Mouse (Mus musculus): Measurements from ENCODE around the gene Frrs1l. TPM values are rescaled to one million over a fixed set of nuclear protein-coding genes. Genes with fewer than 3 reads are reported as not detected.

Gene Frrs1l
- total RNA-seq (2017): 0.19 TPM in 1 of 2 replicates, not detected in the other

DNA sequence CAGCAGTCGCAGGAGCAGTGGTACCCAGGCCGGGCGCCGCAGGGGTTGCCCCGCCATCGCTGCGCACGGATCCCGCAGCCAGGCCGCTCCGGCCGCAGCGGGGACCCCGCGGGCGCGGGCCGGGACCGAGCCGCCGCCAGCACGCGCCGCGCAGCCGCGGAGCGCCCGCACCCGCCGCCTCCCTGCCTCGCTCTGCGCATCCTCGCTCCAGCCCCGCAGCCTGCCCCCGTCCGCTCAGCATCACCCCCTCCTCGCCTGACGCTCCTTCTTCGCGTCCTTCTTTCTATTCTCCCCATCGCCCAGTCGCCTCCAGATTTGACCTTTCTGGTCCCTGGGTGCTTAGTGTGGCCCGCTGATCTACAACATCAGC, at the start of gene Frrs1l:
Frrs1l (minus strand) TSS at position 177 of the 370 bp plus-strand sequence.
- ATAC-seq (replicated peaks in 1 of 2; ENCODE audit: insufficient read depth in 1 of 2, low FRiP score in 2 of 2, low TSS enrichment in 1 of 2, low read depth in 1 of 2, poor library complexity in 2 of 2, severe bottlenecking in 2 of 2): no peak

- ATAC-seq (replicated peaks in 1 of 2; ENCODE audit: insufficient read depth in 1 of 2, low FRiP score in 2 of 2, low TSS enrichment in 1 of 2, low read depth in 1 of 2, poor library complexity in 2 of 2, severe bottlenecking in 2 of 2): no peak
These were observed 49.2 kb upstream of the Frrs1l start for GRCm38 (mm10) chr4:57039127-57040031.

GRCm38 (mm10) chr4:57037554-57037953, 47.4 kb upstream of the Frrs1l start:
- ATAC-seq (replicated peaks in 1 of 2; ENCODE audit: insufficient read depth in 1 of 2, low FRiP score in 2 of 2, low TSS enrichment in 1 of 2, low read depth in 1 of 2, poor library complexity in 2 of 2, severe bottlenecking in 2 of 2): no peak

DNA sequence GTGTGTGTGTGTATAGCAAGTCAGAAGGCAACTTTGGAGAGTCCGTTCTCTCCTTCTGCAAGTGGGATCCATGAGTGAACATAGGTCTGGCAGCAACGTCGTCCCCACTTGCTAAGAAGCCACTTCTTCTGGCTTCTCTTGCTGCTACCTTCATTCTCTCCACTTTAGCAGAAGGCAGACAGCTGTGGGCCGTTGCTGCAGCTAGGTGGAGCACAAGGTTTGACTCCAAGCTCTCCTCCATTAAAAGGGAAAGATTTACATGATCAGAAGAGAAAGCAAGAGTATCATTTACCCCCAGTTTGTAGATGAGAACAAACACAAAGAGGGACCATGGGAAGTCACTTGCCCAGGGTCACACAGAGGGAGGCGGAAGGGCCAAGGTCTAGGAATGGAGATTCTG, 44.0 kb upstream of the Frrs1l start:
- ATAC-seq (replicated peaks in 1 of 2; ENCODE audit: insufficient read depth in 1 of 2, low FRiP score in 2 of 2, low TSS enrichment in 1 of 2, low read depth in 1 of 2, poor library complexity in 2 of 2, severe bottlenecking in 2 of 2): peak in 1 of 2 experiments; percentile 35; a peak in 1 of 4 replicates

- no peak for ATAC-seq (replicated peaks in 1 of 2; ENCODE audit: insufficient read depth in 1 of 2, low FRiP score in 2 of 2, low TSS enrichment in 1 of 2, low read depth in 1 of 2, poor library complexity in 2 of 2, severe bottlenecking in 2 of 2)
These were observed 41.2 kb upstream of the Frrs1l start for GRCm38 (mm10) chr4:57031440-57031839.

- peak; percentile 43 to 70; a peak in 3 of 4 replicates for ATAC-seq (replicated peaks in 1 of 2; ENCODE audit: insufficient read depth in 1 of 2, low FRiP score in 2 of 2, low TSS enrichment in 1 of 2, low read depth in 1 of 2, poor library complexity in 2 of 2, severe bottlenecking in 2 of 2)
These were observed 37.8 kb upstream of the Frrs1l start for GRCm38 (mm10) chr4:57027954-57028353.

DNA sequence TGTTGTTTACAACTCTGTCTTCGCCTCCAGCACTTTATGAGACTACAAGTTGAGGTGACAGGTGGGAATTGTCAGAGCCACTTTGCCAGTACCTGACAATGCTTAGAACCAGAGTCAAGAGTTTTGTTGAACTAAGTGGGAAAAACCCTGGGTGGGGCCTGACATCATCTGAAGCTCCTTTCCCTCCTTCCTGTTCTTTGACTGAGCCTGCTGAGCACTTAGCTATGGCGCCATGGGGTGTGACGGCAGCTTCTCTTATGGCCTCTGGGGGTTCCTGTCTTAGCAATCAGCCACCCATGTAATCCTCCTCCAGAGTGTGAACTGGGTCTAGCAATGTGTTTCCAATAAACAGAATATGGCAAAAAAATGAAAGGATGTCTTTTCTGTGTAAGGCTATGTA, 33.3 kb upstream of the Frrs1l start:
- ATAC-seq (replicated peaks in 1 of 2; ENCODE audit: insufficient read depth in 1 of 2, low FRiP score in 2 of 2, low TSS enrichment in 1 of 2, low read depth in 1 of 2, poor library complexity in 2 of 2, severe bottlenecking in 2 of 2): no peak

DNA sequence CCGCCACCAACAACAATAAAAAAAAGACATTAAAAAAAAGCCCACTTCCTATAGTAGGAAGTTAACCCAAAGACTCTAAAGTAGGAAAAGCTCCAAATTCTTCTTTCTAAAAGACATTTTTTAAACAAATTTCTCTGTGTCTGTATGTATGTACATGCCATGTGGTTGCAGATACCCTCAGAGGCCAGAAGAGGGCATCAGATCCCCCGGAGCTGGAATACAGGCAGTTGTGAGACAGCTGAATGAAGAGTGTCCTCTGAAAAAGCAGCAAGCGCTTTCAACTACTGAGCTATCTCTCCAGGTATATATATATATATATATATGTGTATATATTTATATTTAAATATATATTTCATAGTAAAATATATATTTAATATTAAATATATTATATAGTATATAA, 31.1 kb upstream of the Frrs1l start:
- no peak for ATAC-seq (replicated peaks in 1 of 2; ENCODE audit: insufficient read depth in 1 of 2, low FRiP score in 2 of 2, low TSS enrichment in 1 of 2, low read depth in 1 of 2, poor library complexity in 2 of 2, severe bottlenecking in 2 of 2)

DNA sequence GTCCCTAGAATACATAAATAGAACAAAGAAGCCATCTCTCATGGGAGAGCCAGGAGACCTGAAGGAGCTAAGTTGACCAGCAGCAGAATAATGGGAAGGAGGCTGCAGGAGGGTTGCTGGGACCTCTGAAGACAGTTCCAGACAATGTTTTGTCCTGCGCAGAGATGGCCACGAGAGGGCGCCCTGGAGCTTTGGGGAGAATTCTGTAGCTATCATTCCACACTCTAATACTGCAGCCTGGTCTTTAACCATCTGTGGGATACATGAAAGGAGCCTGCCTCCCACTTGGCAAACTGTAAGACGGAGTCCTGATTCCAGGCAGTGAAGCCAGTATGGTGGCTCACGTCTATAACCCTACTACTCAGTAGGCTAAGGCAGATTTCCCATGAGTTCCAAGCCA, 27.0 kb upstream of the Frrs1l start:
- peak; percentile 67 to 85; a peak in 3 of 4 replicates for ATAC-seq (replicated peaks in 1 of 2; ENCODE audit: insufficient read depth in 1 of 2, low FRiP score in 2 of 2, low TSS enrichment in 1 of 2, low read depth in 1 of 2, poor library complexity in 2 of 2, severe bottlenecking in 2 of 2)

GRCm38 (mm10) chr4:57016366-57017171, 26.4 kb upstream of the Frrs1l start:
- peak; percentile 13 to 53; a peak in 3 of 4 replicates for ATAC-seq (replicated peaks in 1 of 2; ENCODE audit: insufficient read depth in 1 of 2, low FRiP score in 2 of 2, low TSS enrichment in 1 of 2, low read depth in 1 of 2, poor library complexity in 2 of 2, severe bottlenecking in 2 of 2)

DNA sequence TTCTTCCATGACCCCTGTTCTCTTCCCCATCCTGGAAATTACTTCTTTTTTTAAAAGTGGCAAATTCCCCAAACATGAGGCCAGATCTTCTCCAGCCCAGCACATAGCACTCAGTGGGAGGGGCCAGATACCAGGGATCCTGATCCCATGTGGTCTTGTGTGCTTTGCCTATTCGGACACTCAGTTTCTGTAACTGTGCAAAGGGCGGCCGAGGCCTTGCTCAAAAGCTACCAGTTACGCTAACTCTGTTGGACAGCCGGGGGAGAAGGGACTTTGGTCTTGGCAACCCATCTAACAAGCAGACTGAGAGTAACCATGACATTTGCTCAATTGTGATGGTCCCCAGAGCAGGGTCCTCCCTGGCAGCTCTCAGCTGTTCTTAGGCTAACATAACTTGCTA, 24.8 kb upstream of the Frrs1l start:
- no peak for ATAC-seq (replicated peaks in 1 of 2; ENCODE audit: insufficient read depth in 1 of 2, low FRiP score in 2 of 2, low TSS enrichment in 1 of 2, low read depth in 1 of 2, poor library complexity in 2 of 2, severe bottlenecking in 2 of 2)

DNA sequence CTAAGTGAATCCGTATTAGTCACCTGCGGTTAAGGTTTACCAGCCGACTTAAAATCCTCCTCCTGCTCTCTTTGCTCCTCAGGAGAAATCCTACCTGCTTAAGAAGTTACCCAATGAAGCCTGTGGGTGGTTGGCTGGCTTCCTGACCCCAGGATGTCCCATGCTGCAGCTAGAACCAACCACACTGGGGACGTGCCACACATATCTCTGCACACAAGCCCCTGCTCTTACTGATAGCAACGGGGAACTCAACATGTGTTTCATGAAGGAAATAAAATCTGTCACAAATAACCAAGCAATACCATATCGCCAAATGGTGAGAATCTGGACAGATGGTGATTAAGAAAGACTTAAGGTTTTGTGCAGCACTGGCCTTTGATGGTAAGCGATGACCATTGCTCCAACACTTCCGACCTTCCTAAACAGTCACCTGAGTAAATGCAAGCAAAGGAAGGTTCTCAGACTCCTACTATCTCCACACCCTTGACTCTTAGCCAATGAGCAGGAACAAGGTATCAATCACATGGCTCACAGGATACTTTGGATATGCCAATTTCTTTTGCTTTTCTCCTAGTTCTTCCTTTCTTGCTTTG, 21.4 kb upstream of the Frrs1l start:
- ATAC-seq (replicated peaks in 1 of 2; ENCODE audit: insufficient read depth in 1 of 2, low FRiP score in 2 of 2, low TSS enrichment in 1 of 2, low read depth in 1 of 2, poor library complexity in 2 of 2, severe bottlenecking in 2 of 2): 0 out of 4 replicates have a peak, but pooled peaks of 1 of the 2 experiments have one; percentile 30

DNA sequence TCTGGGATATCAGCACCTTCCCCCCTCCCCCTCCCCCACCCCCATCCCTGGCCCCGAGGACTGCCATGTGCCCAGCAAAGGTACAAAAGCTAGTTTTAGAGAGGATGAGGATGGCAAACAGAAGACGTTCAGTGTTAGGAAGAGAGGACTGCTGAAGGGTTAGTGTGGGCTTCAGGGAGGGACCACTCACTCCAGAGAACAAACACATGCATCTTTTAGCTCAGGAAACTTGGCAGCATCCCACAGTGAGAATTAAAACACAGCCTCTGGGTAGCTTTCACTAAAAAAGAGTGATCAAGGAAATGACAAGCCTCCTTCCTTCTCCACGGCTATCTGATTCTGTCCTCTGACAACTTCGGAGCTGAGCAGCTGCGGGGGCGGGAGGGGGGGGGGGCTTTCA, 20.7 kb upstream of the Frrs1l start:
- no peak for ATAC-seq (replicated peaks in 1 of 2; ENCODE audit: insufficient read depth in 1 of 2, low FRiP score in 2 of 2, low TSS enrichment in 1 of 2, low read depth in 1 of 2, poor library complexity in 2 of 2, severe bottlenecking in 2 of 2)

- peak in 1 of 2 experiments; percentile 50; a peak in 1 of 4 replicates for ATAC-seq (replicated peaks in 1 of 2; ENCODE audit: insufficient read depth in 1 of 2, low FRiP score in 2 of 2, low TSS enrichment in 1 of 2, low read depth in 1 of 2, poor library complexity in 2 of 2, severe bottlenecking in 2 of 2)
These were observed 20.2 kb upstream of the Frrs1l start for GRCm38 (mm10) chr4:57010425-57010824.

DNA sequence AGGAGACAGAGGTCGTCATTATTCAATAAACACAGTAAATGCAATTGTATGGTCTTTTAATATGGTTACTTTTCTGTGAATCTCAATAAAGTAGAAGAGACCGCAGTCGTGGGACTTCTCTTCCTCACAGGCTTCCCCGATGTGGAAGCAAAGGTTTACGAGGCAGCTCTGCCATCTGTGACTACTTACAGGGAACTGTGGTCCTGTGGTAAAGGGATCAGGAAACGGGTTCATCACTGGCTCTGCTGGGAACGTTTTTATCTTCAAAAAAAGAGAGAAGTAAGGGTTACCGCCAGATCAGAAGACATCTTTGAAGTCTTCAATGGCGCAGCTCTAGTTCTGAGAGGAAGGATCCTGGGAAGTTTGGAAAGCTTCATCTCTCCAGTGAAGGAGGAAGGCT, 17.5 kb upstream of the Frrs1l start:
- no peak for ATAC-seq (replicated peaks in 1 of 2; ENCODE audit: insufficient read depth in 1 of 2, low FRiP score in 2 of 2, low TSS enrichment in 1 of 2, low read depth in 1 of 2, poor library complexity in 2 of 2, severe bottlenecking in 2 of 2)

GRCm38 (mm10) chr4:57005011-57005410, 14.8 kb upstream of the Frrs1l start:
- ATAC-seq (replicated peaks in 1 of 2; ENCODE audit: insufficient read depth in 1 of 2, low FRiP score in 2 of 2, low TSS enrichment in 1 of 2, low read depth in 1 of 2, poor library complexity in 2 of 2, severe bottlenecking in 2 of 2): no peak

GRCm38 (mm10) chr4:57003886-57004285, 13.7 kb upstream of the Frrs1l start:
- no peak for ATAC-seq (replicated peaks in 1 of 2; ENCODE audit: insufficient read depth in 1 of 2, low FRiP score in 2 of 2, low TSS enrichment in 1 of 2, low read depth in 1 of 2, poor library complexity in 2 of 2, severe bottlenecking in 2 of 2)

DNA sequence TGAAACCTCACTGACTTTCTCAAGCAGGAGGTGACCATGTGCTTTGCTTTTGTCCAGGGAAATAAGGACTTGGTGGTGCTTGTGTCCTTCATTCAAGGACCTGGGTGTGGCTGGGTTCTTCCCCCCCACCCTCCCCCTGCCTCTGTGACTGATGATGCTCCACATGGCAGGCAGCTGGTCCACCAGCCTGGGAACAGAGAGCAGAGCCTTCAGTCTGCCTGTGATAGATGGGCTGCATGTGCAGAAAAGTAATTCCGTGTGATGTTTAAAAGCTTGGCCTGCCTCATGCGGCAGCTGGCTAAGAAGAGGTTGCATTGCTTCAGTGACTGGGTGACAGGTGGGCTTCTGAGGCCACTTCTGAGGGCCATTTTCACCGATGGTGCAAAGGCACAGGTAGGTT, 12.6 kb upstream of the Frrs1l start:
- ATAC-seq (replicated peaks in 1 of 2; ENCODE audit: insufficient read depth in 1 of 2, low FRiP score in 2 of 2, low TSS enrichment in 1 of 2, low read depth in 1 of 2, poor library complexity in 2 of 2, severe bottlenecking in 2 of 2): no peak
